Mouse (Mus musculus) frontal cortex, postnatal 14 days (tissue): ENCODE results near the gene Ephb2.
A peak's percentile ranks its signal among the peaks of the same experiment; 100 is the strongest.

Experiments
- DNase-seq, 2 experiments: peaks; one replicate each; pipeline ENCODE4 v3.0.0; 2022; ENCODE audit warnings: low spot score in 2 of 2

Ephb2 gene

GRCm38 (mm10) chr4:136602018-136602554, 233.7 kb downstream of the Ephb2 start:
- peak; percentile 23 to 38 for DNase-seq

- peak; percentile 23 to 55 for DNase-seq
These were observed 234.3 kb downstream of the Ephb2 start for GRCm38 (mm10) chr4:136601476-136601875.

- DNase-seq = no peak
These were observed 235.3 kb downstream of the Ephb2 start for GRCm38 (mm10) chr4:136600536-136600935.

- no peak for DNase-seq
These were observed 235.9 kb downstream of the Ephb2 start for GRCm38 (mm10) chr4:136599869-136600268.

GRCm38 (mm10) chr4:136598268-136598876, 237.4 kb downstream of the Ephb2 start:
- DNase-seq = no peak
